Mouse (Mus musculus) heart, embryonic 15.5 days (tissue): Measurements from ENCODE around the gene Ftsj3. TPM values are rescaled to one million over a fixed set of nuclear protein-coding genes. Genes with fewer than 3 reads are reported as not detected.

Experiments
- ATAC-seq: fragments of 200-750 bp; cut with Nextera tagmentation; replicated peaks from 2 replicates; pipeline ENCODE4 v1.8.0; 2017; ENCODE audit warnings: low read depth, moderate TSS enrichment; ENCODE audit not compliant: insufficient number of reproducible peaks, insufficient read depth, low FRiP score
- H3K27ac ChIP-seq: fragments of 300-500 bp; sonication (generic); 2 replicates; pipeline ENCODE4 v1.5.1; 2015; ENCODE audit warnings: mild to moderate bottlenecking, inconsistent platforms
- H3K27me3 ChIP-seq: fragments of 300-500 bp; sonication (generic); 2 replicates; pipeline ENCODE4 v1.6.1; 2015; ENCODE audit warnings: inconsistent platforms
- H3K36me3 ChIP-seq: fragments of 300-500 bp; sonication (generic); 2 replicates; pipeline ENCODE4 v1.6.1; 2015; ENCODE audit warnings: mild to moderate bottlenecking, inconsistent platforms
- H3K4me1 ChIP-seq: fragments of 300-500 bp; sonication (generic); replicated peaks from 2 replicates; pipeline ENCODE4 v1.6.1; 2015; ENCODE audit warnings: inconsistent platforms
- H3K4me2 ChIP-seq: fragments of 300-500 bp; sonication (generic); 2 replicates; pipeline ENCODE4 v1.6.1; 2015; ENCODE audit warnings: inconsistent platforms, mild to moderate bottlenecking, moderate library complexity
- H3K4me3 ChIP-seq: fragments of 300-500 bp; sonication (generic); 2 replicates; pipeline ENCODE4 v1.5.1; 2015; ENCODE audit warnings: mild to moderate bottlenecking, inconsistent platforms
- H3K9ac ChIP-seq: fragments of 300-500 bp; sonication (generic); 2 replicates; pipeline ENCODE4 v1.6.1; 2015; ENCODE audit warnings: mild to moderate bottlenecking, inconsistent platforms
- H3K9me3 ChIP-seq: fragments of 300-500 bp; sonication (generic); replicated peaks from 2 replicates; pipeline ENCODE4 v1.6.1; 2016; ENCODE audit warnings: inconsistent platforms
- WGBS: fragments of 180-500 bp; shearing (Covaris S2); methylation state at CpG from one replicate; pipeline ENCODE4 v1.1.7; 2015; ENCODE audit warnings: mixed read lengths; 5-methylcytosine and 5-hydroxymethylcytosine counted together
- polyA plus RNA-seq: library from polyadenylated mRNA; unstranded; fragments of >200 nt; fragmentation: Nextera tagmentation; extraction: Ambion mirVana; gene quantifications from 2 replicates; pipeline ENCODE4 v1.2.1, GENCODE M21; 2015

Gene Ftsj3
- polyA plus RNA-seq: 31.1 and 37.5 TPM in 2 replicates

DNA sequence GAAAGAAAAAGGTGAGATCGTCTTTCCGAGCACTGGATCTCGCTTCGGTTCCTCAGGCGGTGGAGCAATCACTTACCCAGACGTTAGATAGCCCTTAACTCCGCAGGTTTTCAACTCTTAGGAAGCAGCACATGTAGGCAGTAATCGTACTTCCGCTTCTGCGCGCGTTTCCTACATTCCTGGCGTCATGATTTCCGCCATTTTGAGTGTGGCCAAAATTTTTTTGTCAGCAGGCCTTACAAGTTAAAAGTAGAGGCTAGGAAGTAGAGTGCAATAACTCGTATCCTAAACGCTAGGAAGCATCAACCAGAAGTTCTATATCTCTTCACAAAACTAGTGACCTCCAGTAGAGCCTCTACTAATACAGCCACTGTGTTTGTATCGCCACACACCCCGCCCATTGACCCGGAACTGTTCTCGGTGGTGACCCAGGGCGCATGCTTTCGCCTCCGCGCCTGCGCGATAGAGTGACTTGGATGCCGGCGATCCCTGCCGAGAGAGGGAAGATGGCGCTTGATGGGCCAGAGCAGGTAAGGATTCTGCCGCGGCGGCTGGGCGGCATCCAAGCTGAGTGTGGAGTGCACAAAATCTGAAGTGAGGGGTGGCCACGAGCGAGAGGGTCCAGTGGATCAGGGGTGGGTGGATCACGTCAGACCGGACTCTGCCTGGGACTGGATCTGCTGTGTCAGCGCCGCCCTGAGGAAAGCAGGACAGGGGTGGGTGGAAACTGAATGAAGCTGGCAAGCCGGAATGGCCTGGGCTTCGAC lies at the start of gene Ftsj3, which contains the start of gene Psmc5:
Ftsj3 (minus strand) TSS at position 395 of the 767 bp plus-strand sequence.
Psmc5 (plus strand) TSS at position 470 of the 767 bp plus-strand sequence.
- WGBS: under 1% methylated on average over 42 of the region's 42 CpGs
- Histone ChIP-seq H3K4me3 (peak within 1 kb of the TSS; percentile 93), H3K27ac (peak within 1 kb of the TSS; percentile 78), H3K9me3 (no peaks in the 10 kb centered on the region), H3K4me1 (peaks cover 23% of the 10 kb centered on the region), H3K9ac (peak within 1 kb of the TSS; percentile 90), H3K4me2 (peak within 1 kb of the TSS; percentile 94), H3K27me3 (no peaks in the 10 kb centered on the region), H3K36me3 (peaks cover 40% of the 10 kb centered on the region)
- ATAC-seq: peak; percentile 93

DNA sequence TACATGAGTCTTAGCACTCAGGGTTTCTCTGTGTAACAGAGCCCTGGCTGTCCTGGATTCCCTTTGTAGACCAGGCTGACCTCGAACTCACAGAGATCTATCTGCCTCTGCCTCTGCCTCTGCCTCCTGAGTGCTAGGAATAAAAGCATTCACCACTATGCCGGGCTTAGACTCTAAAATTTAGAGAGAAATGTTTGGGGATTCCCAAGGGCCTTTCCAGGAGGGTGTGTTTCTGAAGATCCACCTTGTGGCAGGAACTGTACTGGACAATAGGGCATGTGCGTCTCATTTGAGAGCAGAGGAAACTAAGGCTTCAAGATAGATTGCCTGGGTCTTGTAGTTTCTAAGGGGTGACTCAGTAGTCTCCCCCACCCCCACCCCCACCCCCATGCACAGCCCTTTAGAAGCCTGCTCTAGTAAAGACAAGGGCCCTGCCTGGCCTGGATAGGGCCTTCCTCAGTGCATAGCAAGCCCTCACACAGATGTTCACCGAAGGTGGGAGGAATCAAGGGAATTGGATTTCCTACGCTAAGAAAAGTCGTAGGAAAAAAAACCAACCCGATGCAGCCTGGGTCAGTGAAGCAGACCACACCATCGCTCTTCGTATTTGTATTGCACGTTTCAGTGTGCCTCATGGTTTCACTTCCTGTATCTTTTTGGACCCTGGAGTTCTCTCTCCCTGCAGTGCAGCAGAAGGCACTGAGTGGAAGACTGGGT lies 49.6 kb upstream of the Ftsj3 start:
- WGBS: 75% methylated on average over 10 of the region's 10 CpGs
- no peak for ATAC-seq

DNA sequence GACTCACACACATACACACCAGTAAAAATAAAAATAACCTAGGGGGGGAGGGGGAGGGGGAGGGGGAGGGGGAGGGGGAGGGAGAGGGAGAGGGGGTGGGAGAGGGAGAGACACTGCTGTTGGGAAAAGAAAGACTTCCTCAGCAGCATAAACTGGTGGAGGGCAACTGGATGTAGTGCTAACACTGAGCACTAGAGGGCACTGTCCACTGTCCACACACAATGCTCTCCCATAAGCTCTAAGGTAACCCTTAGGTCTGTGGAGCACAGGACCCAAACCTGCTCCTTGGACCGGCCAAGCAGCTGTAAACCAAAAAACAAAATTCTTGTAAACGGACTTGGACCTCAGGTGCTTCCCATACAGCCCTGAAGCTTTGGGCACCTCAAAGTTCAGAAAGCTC lies 46.8 kb upstream of the Ftsj3 start:
- no peaks in the 10 kb centered on the region for H3K9me3 ChIP-seq
- no peak for ATAC-seq
- WGBS: 17% methylated on average over 2 of the region's 2 CpGs
- H3K4me2 ChIP-seq: no peak overlapping the region
- no peaks in the 10 kb centered on the region for H3K4me1 ChIP-seq
- H3K36me3 ChIP-seq: no peaks in the 10 kb centered on the region
- H3K9ac ChIP-seq: no peak overlapping the region
- H3K27me3 ChIP-seq: no peaks in the 10 kb centered on the region
- H3K27ac ChIP-seq: no peak overlapping the region
- H3K4me3 ChIP-seq: no peak overlapping the region

More for the DNA sequence above, 49.6 kb upstream of the Ftsj3 start:
- Histone ChIP-seq H3K36me3 (no peaks in the 10 kb centered on the region), H3K9me3 (no peaks in the 10 kb centered on the region), H3K27me3 (no peaks in the 10 kb centered on the region), H3K27ac (no peak overlapping the region), H3K4me2 (no peak overlapping the region), H3K4me1 (no peaks in the 10 kb centered on the region), H3K4me3 (no peak overlapping the region), H3K9ac (no peak overlapping the region)

DNA sequence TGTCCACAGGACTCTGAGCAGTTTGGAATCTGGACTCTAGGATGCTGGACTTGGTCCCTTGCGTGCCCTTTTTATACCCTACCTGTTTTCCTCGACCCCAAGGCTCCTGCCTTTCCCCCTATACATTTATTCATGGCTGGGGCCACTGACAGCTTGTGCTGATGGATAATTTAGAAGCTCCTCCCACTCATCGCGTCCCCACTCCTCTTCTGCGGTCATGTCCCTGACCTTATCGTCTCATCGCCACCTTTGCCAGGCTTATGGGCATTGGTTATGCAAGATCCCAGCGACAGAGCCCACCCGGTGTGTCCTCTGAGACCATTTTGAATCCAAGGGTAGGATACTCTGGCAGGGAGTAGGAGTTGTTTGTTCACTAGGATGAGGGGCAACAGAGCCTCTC lies 45.9 kb upstream of the Ftsj3 start, which contains the start of gene Gh:
Gh (minus strand) TSS at position 101 of the 400 bp plus-strand sequence.
- Histone ChIP-seq H3K4me2 (no peak within 1 kb of the TSS), H3K36me3 (no peaks in the 10 kb centered on the region), H3K9ac (no peak within 1 kb of the TSS), H3K4me1 (no peaks in the 10 kb centered on the region), H3K27ac (no peak within 1 kb of the TSS), H3K27me3 (no peaks in the 10 kb centered on the region), H3K9me3 (no peaks in the 10 kb centered on the region), H3K4me3 (no peak within 1 kb of the TSS)
- ATAC-seq: no peak
- 81% methylated on average over 9 of the region's 9 CpGs for WGBS

DNA sequence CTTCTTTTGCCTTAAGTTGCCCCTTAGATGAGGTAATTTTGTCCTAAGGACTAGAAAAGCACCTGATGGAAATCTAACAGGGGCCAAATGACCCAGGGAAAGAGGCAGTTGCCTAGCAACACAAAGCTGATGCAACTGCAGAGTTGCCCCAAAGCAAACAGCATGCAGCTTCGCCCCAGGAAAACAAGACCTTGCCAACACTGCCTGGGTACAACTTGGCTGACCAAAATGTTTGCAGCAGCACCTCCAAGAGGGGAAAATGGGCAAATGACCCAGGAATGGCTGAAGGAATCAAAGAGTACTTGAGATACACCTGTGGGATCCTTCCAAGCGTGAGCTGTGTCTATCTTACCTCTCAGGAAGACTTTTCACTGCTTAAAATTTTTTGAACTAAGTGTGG lies 36.0 kb upstream of the Ftsj3 start:
- Histone ChIP-seq H3K4me2 (no peak overlapping the region), H3K4me1 (peaks cover 5% of the 10 kb centered on the region; the same call in 1 of the 2 replicates), H3K9me3 (0 out of 2 replicates have a peak, but pooled peaks cover 3% of the 10 kb centered on the region), H3K9ac (no peak overlapping the region), H3K4me3 (no peak overlapping the region), H3K36me3 (no peaks in the 10 kb centered on the region), H3K27ac (no peak overlapping the region), H3K27me3 (no peaks in the 10 kb centered on the region)
- ATAC-seq: no peak
- WGBS: 90% methylated on average over 2 of the region's 2 CpGs

DNA sequence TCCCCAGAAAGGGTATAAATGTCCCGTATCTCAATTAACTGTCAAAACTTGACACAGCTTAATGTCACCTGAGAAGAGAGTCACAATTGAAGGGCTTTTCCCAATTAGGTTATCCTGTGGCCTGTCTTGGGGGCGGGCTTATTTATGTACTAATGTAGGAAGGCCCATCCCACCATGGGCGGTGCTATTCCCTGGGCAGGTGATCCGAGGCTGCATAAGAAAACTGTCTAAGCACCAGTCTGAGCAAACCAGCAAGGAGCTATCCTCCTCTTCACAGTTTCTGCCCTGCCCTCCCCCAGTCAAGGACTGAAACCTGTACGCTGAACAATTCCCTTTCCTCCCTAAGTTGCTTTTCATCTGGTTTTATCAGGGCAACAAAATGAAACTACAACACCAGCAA lies 34.5 kb upstream of the Ftsj3 start:
- H3K27me3 ChIP-seq: no peaks in the 10 kb centered on the region
- ATAC-seq: no peak
- no peak overlapping the region for H3K4me2 ChIP-seq
- 89% methylated on average over 5 of the region's 5 CpGs for WGBS
- peaks cover 7% of the 10 kb centered on the region; the same call in 1 of the 2 replicates for H3K4me1 ChIP-seq
- H3K36me3 ChIP-seq: no peaks in the 10 kb centered on the region
- no peak overlapping the region for H3K27ac ChIP-seq
- no peak overlapping the region for H3K9ac ChIP-seq
- H3K9me3 ChIP-seq: 0 out of 2 replicates have a peak, but pooled peaks cover 3% of the 10 kb centered on the region
- no peak overlapping the region for H3K4me3 ChIP-seq

DNA sequence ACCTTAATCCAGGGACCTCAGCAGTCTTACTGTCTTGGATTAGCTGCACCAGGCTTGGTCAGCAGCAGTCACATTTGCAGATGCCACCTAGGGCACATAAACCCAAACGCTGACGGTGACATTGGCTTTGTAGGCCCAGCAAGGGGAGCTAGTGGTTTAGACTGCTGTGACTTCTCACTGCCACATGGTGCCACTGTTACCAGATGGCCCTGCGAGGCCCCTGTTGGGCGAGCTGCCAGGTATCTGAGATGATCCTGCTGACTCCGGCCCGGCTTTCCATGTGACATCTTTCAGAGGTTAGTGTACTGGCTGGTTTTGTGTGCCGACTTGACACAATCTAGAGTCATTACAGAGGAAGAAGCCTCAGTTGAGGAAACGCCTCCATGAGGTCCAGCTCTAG lies 33.5 kb upstream of the Ftsj3 start:
- no peak overlapping the region for H3K4me2 ChIP-seq
- ATAC-seq: peak; percentile 67; the same call in 1 of the 2 replicates
- no peak overlapping the region for H3K27ac ChIP-seq
- H3K4me1 ChIP-seq: peaks cover 7% of the 10 kb centered on the region; the same call in 1 of the 2 replicates
- WGBS: 27% methylated on average over 8 of the region's 8 CpGs
- no peaks in the 10 kb centered on the region for H3K27me3 ChIP-seq
- H3K4me3 ChIP-seq: no peak overlapping the region
- H3K9me3 ChIP-seq: 0 out of 2 replicates have a peak, but pooled peaks cover 3% of the 10 kb centered on the region
- H3K9ac ChIP-seq: no peak overlapping the region
- H3K36me3 ChIP-seq: no peaks in the 10 kb centered on the region

DNA sequence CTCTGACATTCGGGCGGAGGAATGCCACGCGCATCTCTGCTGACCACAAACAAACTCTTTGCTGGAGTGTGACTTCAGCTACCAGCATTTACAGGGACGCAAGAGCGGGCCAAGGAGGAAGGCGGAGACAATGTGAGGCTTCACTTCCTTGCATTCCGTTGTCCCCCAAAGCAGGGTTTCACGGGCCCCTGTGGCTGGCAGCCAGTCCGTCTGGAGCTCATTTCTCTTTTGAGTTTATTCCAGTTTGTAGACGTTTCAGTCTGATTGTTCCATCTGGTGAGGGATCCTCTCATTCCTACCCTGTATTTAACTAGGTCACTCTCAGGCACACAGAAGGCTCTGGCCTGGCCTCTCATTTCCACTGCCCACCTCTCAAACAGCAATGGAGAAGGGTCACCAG lies 31.1 kb upstream of the Ftsj3 start:
- 62% methylated on average over 11 of the region's 11 CpGs for WGBS
- H3K9ac ChIP-seq: no peak overlapping the region

DNA sequence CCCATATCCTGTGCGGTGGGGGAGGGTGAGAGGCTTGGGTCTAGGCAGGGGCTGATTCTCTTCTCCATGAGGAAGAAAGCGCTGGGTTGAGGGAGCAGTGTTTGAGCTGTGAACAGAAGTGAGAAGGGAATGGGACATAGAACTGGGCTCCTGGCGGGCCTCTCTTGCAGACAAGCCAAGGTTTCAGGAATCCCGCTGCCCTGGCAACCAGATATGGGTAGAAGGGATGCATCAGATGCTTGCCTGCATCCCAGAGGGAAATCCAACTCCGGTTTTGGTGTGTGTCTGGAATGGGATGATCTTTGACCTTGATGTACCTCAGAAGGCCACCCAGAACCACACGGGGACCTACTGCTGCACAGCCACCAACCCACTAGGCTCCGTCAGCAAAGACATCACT lies 30.3 kb upstream of the Ftsj3 start:
- H3K4me2 ChIP-seq: no peak overlapping the region
- no peak overlapping the region for H3K9ac ChIP-seq
- H3K4me3 ChIP-seq: no peak overlapping the region
- no peak for ATAC-seq
- H3K4me1 ChIP-seq: peaks cover 7% of the 10 kb centered on the region; the same call in 1 of the 2 replicates
- 74% methylated on average over 7 of the region's 7 CpGs for WGBS
- H3K27ac ChIP-seq: no peak overlapping the region
- no peaks in the 10 kb centered on the region for H3K27me3 ChIP-seq
- H3K9me3 ChIP-seq: no peaks in the 10 kb centered on the region
- no peaks in the 10 kb centered on the region for H3K36me3 ChIP-seq

More for the DNA sequence above, 31.1 kb upstream of the Ftsj3 start:
- Histone ChIP-seq H3K36me3 (no peaks in the 10 kb centered on the region), H3K27me3 (no peaks in the 10 kb centered on the region), H3K4me2 (no peak overlapping the region), H3K27ac (no peak overlapping the region), H3K4me1 (peaks cover 7% of the 10 kb centered on the region; the same call in 1 of the 2 replicates), H3K9me3 (no peaks in the 10 kb centered on the region), H3K4me3 (no peak overlapping the region)
- ATAC-seq: no peak

DNA sequence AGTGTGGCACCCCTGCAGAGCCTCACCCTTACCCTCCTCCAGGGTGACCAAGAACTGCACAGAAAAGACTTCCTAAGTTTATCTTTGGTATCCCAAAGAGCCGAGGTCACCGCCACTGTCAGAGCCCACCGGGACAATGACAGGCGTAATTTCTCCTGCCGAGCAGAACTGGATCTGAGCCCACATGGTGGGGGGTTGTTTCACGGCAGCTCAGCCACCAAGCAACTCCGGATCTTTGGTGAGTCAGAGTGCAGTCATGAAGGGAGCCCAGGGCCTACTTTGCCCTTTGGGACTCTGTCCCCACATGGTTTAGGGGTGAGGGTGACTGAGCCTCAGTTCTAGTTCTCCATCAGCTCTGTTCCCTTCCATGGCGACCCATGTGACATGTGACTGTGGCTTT lies 28.2 kb upstream of the Ftsj3 start:
- Histone ChIP-seq H3K4me3 (no peak overlapping the region), H3K27me3 (no peaks in the 10 kb centered on the region), H3K9ac (no peak overlapping the region), H3K9me3 (no peaks in the 10 kb centered on the region), H3K4me1 (peaks cover 4% of the 10 kb centered on the region; the same call in 1 of the 2 replicates), H3K36me3 (no peaks in the 10 kb centered on the region), H3K4me2 (no peak overlapping the region), H3K27ac (no peak overlapping the region)
- WGBS: 49% methylated on average over 8 of the region's 8 CpGs
- no peak for ATAC-seq

DNA sequence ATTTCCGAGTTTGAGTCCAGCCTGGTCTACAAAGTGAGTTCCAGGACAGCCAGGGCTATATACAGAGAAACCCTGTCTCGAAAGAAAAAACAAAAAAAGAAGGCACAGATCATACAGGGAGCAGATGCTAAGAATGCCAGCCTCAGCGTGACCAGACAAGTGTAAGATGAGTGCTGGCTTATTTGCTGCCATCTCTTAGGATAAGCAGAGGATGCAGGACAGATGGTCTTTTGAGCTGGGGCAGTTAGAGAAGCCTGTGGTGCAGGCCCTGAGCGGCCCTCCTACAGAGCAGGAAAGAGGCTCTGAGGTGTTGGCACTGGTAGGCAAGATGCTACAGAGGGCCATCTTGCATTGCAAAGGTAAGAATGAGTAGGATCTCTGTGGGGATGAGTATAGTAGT lies 27.5 kb upstream of the Ftsj3 start:
- no peaks in the 10 kb centered on the region for H3K9me3 ChIP-seq
- peaks cover 4% of the 10 kb centered on the region; the same call in 1 of the 2 replicates for H3K4me1 ChIP-seq
- no peak overlapping the region for H3K4me3 ChIP-seq
- H3K9ac ChIP-seq: no peak overlapping the region
- no peak overlapping the region for H3K4me2 ChIP-seq
- 79% methylated on average over 4 of the region's 4 CpGs for WGBS
- no peaks in the 10 kb centered on the region for H3K27me3 ChIP-seq
- no peaks in the 10 kb centered on the region for H3K36me3 ChIP-seq
- H3K27ac ChIP-seq: no peak overlapping the region
- ATAC-seq: no peak
